Mouse (Mus musculus): ENCODE measurements at regions not wholly inside any gene's neighbourhood (a gene's known extent, or its start where the extent isn't known, plus 50 kb on each side); places are given as distances from the start of the nearest gene placed in this dataset.

- no peak overlapping the region for H3K9ac ChIP-seq (ENCODE audit: low read depth, low read length)
- no peak for TF ChIP-seq EP300 (IDR thresholded peaks at IDR 0.05; ENCODE audit: insufficient read depth, low read depth, low read length)
- TF ChIP-seq CTCF (IDR thresholded peaks at IDR 0.05), result no peak
- TF ChIP-seq POLR2A (IDR thresholded peaks at IDR 0.05; ENCODE audit: insufficient read depth, low read depth, low read length), result no peak
- WGBS, result 53% methylated on average over 2 of the region's 2 CpGs
- no peak for DNase-seq
- no peaks in the 10 kb centered on the region for H3K27me3 ChIP-seq (ENCODE audit: control insufficient read depth, insufficient read depth, low read length)
- intact Hi-C loops (cut with DNase I), result no loop called here
- no peaks in the 10 kb centered on the region for H3K79me2 ChIP-seq (replicated peaks; ENCODE audit: control insufficient read depth, insufficient read depth, low read length)
- H3K4me1 ChIP-seq (ENCODE audit: control insufficient read depth, insufficient read depth, low read length), result no peaks in the 10 kb centered on the region
- H3K36me3 ChIP-seq (ENCODE audit: control insufficient read depth, insufficient read depth, low read length), result no peaks in the 10 kb centered on the region
- no peak overlapping the region for H3K27ac ChIP-seq
- no peak overlapping the region for H3K4me3 ChIP-seq
Measured at GRCm38 (mm10) chr14:64572756-64573155, 468.7 kb downstream of the Prss52 start.

- H3K27me3 ChIP-seq (ENCODE audit: control insufficient read depth, insufficient read depth, low read length), result no peaks in the 10 kb centered on the region
- TF ChIP-seq CTCF (IDR thresholded peaks at IDR 0.05), result no peak
- no peak for TF ChIP-seq POLR2A (IDR thresholded peaks at IDR 0.05; ENCODE audit: insufficient read depth, low read depth, low read length)
- no peak for TF ChIP-seq EP300 (IDR thresholded peaks at IDR 0.05; ENCODE audit: insufficient read depth, low read depth, low read length)
- H3K79me2 ChIP-seq (replicated peaks; ENCODE audit: control insufficient read depth, insufficient read depth, low read length), result no peaks in the 10 kb centered on the region
- 56% methylated on average over 5 of the region's 5 CpGs for WGBS
- no peaks in the 10 kb centered on the region for H3K4me1 ChIP-seq (ENCODE audit: control insufficient read depth, insufficient read depth, low read length)
- no peak overlapping the region for H3K4me3 ChIP-seq
- no peak overlapping the region for H3K9ac ChIP-seq (ENCODE audit: low read depth, low read length)
- no peak for DNase-seq
- intact Hi-C loops (cut with DNase I), result no loop called here
- H3K27ac ChIP-seq, result no peak overlapping the region
- no peaks in the 10 kb centered on the region for H3K36me3 ChIP-seq (ENCODE audit: control insufficient read depth, insufficient read depth, low read length)
Measured at GRCm38 (mm10) chr14:64573773-64574172, 469.7 kb downstream of the Prss52 start.

- Histone ChIP-seq H3K9ac (ENCODE audit: low read depth, low read length) (no peak overlapping the region), H3K79me2 (replicated peaks; ENCODE audit: control insufficient read depth, insufficient read depth, low read length) (no peaks in the 10 kb centered on the region), H3K36me3 (ENCODE audit: control insufficient read depth, insufficient read depth, low read length) (no peaks in the 10 kb centered on the region), H3K27ac (no peak overlapping the region), H3K4me1 (ENCODE audit: control insufficient read depth, insufficient read depth, low read length) (no peaks in the 10 kb centered on the region), H3K4me3 (no peak overlapping the region), H3K27me3 (ENCODE audit: control insufficient read depth, insufficient read depth, low read length) (no peaks in the 10 kb centered on the region)
- DNase-seq, result no peak
- 60% methylated on average over 7 of the region's 7 CpGs for WGBS
- TF ChIP-seq POLR2A (IDR thresholded peaks at IDR 0.05; ENCODE audit: insufficient read depth, low read depth, low read length) (no peak), CTCF (IDR thresholded peaks at IDR 0.05) (no peak), EP300 (IDR thresholded peaks at IDR 0.05; ENCODE audit: insufficient read depth, low read depth, low read length) (no peak)
- intact Hi-C loops (cut with DNase I), result no loop called here
Measured at GRCm38 (mm10) chr14:64574277-64574676, 470.2 kb downstream of the Prss52 start.

GRCm38 (mm10) chr14:64574773-64575172 lies 470.7 kb downstream of the Prss52 start:
- no peak for DNase-seq
- no peak overlapping the region for H3K9ac ChIP-seq (ENCODE audit: low read depth, low read length)
- no peak overlapping the region for H3K27ac ChIP-seq
- TF ChIP-seq CTCF (IDR thresholded peaks at IDR 0.05), result no peak
- no peak for TF ChIP-seq POLR2A (IDR thresholded peaks at IDR 0.05; ENCODE audit: insufficient read depth, low read depth, low read length)
- no peak for TF ChIP-seq EP300 (IDR thresholded peaks at IDR 0.05; ENCODE audit: insufficient read depth, low read depth, low read length)
- WGBS, result 55% methylated on average over 6 of the region's 6 CpGs
- no peaks in the 10 kb centered on the region for H3K4me1 ChIP-seq (ENCODE audit: control insufficient read depth, insufficient read depth, low read length)
- no peaks in the 10 kb centered on the region for H3K27me3 ChIP-seq (ENCODE audit: control insufficient read depth, insufficient read depth, low read length)
- intact Hi-C loops (cut with DNase I), result no loop called here
- no peak overlapping the region for H3K4me3 ChIP-seq
- H3K79me2 ChIP-seq (replicated peaks; ENCODE audit: control insufficient read depth, insufficient read depth, low read length), result no peaks in the 10 kb centered on the region
- no peaks in the 10 kb centered on the region for H3K36me3 ChIP-seq (ENCODE audit: control insufficient read depth, insufficient read depth, low read length)

GRCm38 (mm10) chr14:64575954-64576353 lies 471.9 kb downstream of the Prss52 start:
- intact Hi-C loops (cut with DNase I), result no loop called here
- Histone ChIP-seq H3K9ac (ENCODE audit: low read depth, low read length) (no peak overlapping the region), H3K4me3 (no peak overlapping the region), H3K79me2 (replicated peaks; ENCODE audit: control insufficient read depth, insufficient read depth, low read length) (no peaks in the 10 kb centered on the region), H3K27ac (no peak overlapping the region), H3K36me3 (ENCODE audit: control insufficient read depth, insufficient read depth, low read length) (no peaks in the 10 kb centered on the region), H3K4me1 (ENCODE audit: control insufficient read depth, insufficient read depth, low read length) (no peaks in the 10 kb centered on the region), H3K27me3 (ENCODE audit: control insufficient read depth, insufficient read depth, low read length) (no peaks in the 10 kb centered on the region)
- TF ChIP-seq CTCF (IDR thresholded peaks at IDR 0.05) (no peak), EP300 (IDR thresholded peaks at IDR 0.05; ENCODE audit: insufficient read depth, low read depth, low read length) (no peak), POLR2A (IDR thresholded peaks at IDR 0.05; ENCODE audit: insufficient read depth, low read depth, low read length) (no peak)
- 34% methylated on average over 4 of the region's 4 CpGs for WGBS
- DNase-seq, result no peak

- H3K79me2 ChIP-seq (replicated peaks; ENCODE audit: control insufficient read depth, insufficient read depth, low read length), result no peaks in the 10 kb centered on the region
- no peak overlapping the region for H3K9ac ChIP-seq (ENCODE audit: low read depth, low read length)
- H3K27ac ChIP-seq, result no peak overlapping the region
- peaks cover 3% of the 10 kb centered on the region for H3K27me3 ChIP-seq (ENCODE audit: control insufficient read depth, insufficient read depth, low read length)
- TF ChIP-seq EP300 (IDR thresholded peaks at IDR 0.05; ENCODE audit: insufficient read depth, low read depth, low read length) (no peak), CTCF (IDR thresholded peaks at IDR 0.05) (no peak), POLR2A (IDR thresholded peaks at IDR 0.05; ENCODE audit: insufficient read depth, low read depth, low read length) (no peak)
- H3K36me3 ChIP-seq (ENCODE audit: control insufficient read depth, insufficient read depth, low read length), result no peaks in the 10 kb centered on the region
- WGBS, result 59% methylated on average over 4 of the region's 4 CpGs
- no peaks in the 10 kb centered on the region for H3K4me1 ChIP-seq (ENCODE audit: control insufficient read depth, insufficient read depth, low read length)
- DNase-seq, result no peak
- H3K4me3 ChIP-seq, result no peak overlapping the region
- intact Hi-C loops (cut with DNase I), result no loop called here
Measured at GRCm38 (mm10) chr14:64580086-64580485, 476.0 kb downstream of the Prss52 start.

All from heart, adult 2 months (tissue).